Mouse (Mus musculus) thymus, postnatal 10 days (tissue): ENCODE results near the gene Tex35.

Source experiments
- DNase-seq, 2 experiments: peaks; one replicate each; pipeline ENCODE4 v3.0.0; 2021; ENCODE audit warnings: low spot score in 2 of 2

Tex35 gene

DNA sequence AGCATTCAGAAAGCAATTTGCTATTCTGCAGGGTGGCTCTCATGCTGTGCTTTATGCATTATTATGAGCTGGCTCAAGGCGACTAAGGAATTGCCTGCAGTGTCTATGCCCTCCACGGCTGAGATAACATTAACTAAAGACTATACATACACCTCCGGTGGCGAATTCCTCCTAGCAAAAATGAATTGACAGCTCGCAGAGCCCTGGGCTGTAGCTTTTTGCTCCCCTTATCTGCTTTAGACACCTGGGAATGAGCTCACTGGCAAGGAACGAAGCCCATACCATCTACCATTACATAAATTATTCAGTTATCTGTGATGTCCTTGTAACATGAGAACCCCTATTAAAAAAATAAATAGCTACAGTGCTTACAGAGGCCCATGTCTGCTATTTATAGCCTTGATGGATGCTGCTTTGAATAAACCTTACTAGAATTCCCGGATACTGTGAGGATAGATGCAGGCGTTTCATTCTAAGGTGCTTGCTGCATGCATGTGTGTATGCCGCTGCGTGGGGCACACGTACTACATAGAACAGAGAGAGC, 53.1 kb downstream of the Tex35 start:
- no peak for DNase-seq

DNA sequence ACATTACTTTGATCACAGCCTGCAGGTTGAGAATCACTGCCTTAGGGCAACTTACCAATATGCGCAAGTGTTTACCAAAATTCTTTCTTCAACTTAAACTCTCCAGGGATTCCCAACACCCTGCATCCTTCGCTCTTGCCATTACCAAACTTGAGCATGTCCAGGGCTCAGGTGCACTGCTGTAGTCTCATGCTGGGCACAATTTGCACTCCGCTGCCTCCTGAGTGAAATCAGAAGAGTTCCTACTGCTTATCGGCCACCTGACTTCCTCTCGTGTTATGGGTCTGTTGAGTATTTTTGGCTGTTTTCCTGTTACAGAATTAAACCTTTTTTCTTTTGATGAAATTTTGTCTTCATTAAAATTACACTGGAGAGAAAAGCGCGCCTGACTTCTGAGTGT, 53.8 kb downstream of the Tex35 start:
- DNase-seq: no peak

- no peak for DNase-seq
These were observed 58.6 kb downstream of the Tex35 start for GRCm38 (mm10) chr1:157049886-157050285.
